Mouse (Mus musculus) stomach, embryonic 15.5 days (tissue): ENCODE data around the gene Tmc6. TPM values are rescaled to one million over a fixed set of nuclear protein-coding genes. Genes with fewer than 3 reads are reported as not detected.

ENCODE experiments used
- ATAC-seq: fragments of 200-750 bp; cut with Nextera tagmentation; 2 replicates; pipeline ENCODE4 v1.8.0; 2017; ENCODE audit warnings: low read depth, moderate number of reproducible peaks, moderate TSS enrichment; ENCODE audit not compliant: insufficient read depth, low FRiP score
- H3K27ac ChIP-seq: fragments of 300-500 bp; sonication (generic); 2 replicates; pipeline ENCODE4 v1.5.1; 2015; ENCODE audit warnings: mild to moderate bottlenecking, inconsistent platforms
- H3K27me3 ChIP-seq: fragments of 300-500 bp; sonication (generic); replicated peaks from 2 replicates; pipeline ENCODE4 v1.6.1; 2015; ENCODE audit warnings: inconsistent platforms
- H3K36me3 ChIP-seq: fragments of 300-500 bp; sonication (generic); 2 replicates; pipeline ENCODE4 v1.6.1; 2015; ENCODE audit warnings: inconsistent platforms
- H3K4me1 ChIP-seq: fragments of 300-500 bp; sonication (generic); 2 replicates; pipeline ENCODE4 v1.6.1; 2015; ENCODE audit warnings: inconsistent platforms
- H3K4me2 ChIP-seq: fragments of 300-500 bp; sonication (generic); 2 replicates; pipeline ENCODE4 v1.6.1; 2015; ENCODE audit warnings: mild to moderate bottlenecking, inconsistent platforms
- H3K4me3 ChIP-seq: fragments of 300-500 bp; sonication (generic); replicated peaks from 2 replicates; pipeline ENCODE4 v1.5.1; 2015; ENCODE audit warnings: inconsistent platforms
- H3K9ac ChIP-seq: fragments of 300-500 bp; sonication (generic); 2 replicates; pipeline ENCODE4 v1.6.1; 2015; ENCODE audit warnings: inconsistent platforms
- H3K9me3 ChIP-seq: fragments of 300-500 bp; sonication (generic); 2 replicates; pipeline ENCODE4 v1.6.1; 2016; ENCODE audit warnings: inconsistent platforms
- WGBS: fragments of 180-500 bp; shearing (Covaris S2); methylation state at CpG from one replicate; pipeline ENCODE4 v1.1.7; 2015; 5-methylcytosine and 5-hydroxymethylcytosine counted together
- polyA plus RNA-seq: library from polyadenylated mRNA; unstranded; fragments of >200 nt; fragmentation: Nextera tagmentation; extraction: Ambion mirVana; gene quantifications from 2 replicates; pipeline ENCODE4 v1.2.1, GENCODE M21; 2015

The Tmc6 gene
- polyA plus RNA-seq, 1 experiment from 2014 or later, result 28.3 TPM

DNA sequence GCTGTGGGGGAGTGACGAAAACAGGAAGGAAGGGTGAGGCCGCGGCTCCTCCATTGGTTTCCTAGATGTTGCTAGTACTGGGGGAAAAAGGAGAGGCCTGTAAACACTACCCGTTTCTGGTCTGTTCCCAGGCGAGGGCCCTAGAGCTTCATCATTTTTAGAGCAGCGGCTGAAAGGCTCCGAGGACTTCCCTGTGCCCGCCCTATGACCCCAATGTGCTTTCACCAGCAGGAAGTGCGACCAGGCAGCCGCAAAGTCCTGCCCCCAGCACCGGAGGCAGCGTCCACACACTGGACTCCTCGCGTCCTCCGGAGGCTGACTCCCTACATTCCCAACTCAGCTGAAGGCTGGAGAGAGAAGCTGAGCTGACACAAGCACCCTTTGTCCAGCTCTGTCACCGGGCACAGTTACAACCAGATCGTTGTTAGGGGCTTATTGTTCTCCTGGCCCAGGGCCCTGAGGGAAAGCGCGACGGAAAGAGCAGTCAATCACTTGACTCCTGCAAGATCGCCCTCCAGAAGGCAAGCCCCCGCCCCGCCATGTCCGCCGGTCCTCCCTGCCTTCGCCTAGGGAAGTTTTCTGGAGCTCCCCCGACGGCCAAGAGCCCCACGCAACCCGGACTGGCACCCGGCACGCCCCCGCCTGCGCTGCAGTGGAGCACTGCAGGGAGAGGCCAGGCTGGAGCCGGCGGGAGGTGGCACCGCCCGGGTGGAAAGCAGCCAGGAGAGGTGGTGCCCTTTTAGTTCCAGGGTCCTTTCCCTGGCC lies 2.4 kb downstream of the Tmc6 start:
- Histone ChIP-seq H3K27ac (peak overlapping the region; percentile 94), H3K9ac (peak overlapping the region; percentile 17), H3K4me1 (peaks cover 48% of the 10 kb centered on the region), H3K4me2 (peak overlapping the region; percentile 80), H3K36me3 (0 out of 2 replicates have a peak, but pooled peaks cover 4% of the 10 kb centered on the region), H3K4me3 (peak overlapping the region; percentile 47), H3K27me3 (no peaks in the 10 kb centered on the region), H3K9me3 (no peaks in the 10 kb centered on the region)
- WGBS, result 4% methylated on average over 38 of the region's 38 CpGs
- no peak; the same call in 1 of the 2 replicates for ATAC-seq

DNA sequence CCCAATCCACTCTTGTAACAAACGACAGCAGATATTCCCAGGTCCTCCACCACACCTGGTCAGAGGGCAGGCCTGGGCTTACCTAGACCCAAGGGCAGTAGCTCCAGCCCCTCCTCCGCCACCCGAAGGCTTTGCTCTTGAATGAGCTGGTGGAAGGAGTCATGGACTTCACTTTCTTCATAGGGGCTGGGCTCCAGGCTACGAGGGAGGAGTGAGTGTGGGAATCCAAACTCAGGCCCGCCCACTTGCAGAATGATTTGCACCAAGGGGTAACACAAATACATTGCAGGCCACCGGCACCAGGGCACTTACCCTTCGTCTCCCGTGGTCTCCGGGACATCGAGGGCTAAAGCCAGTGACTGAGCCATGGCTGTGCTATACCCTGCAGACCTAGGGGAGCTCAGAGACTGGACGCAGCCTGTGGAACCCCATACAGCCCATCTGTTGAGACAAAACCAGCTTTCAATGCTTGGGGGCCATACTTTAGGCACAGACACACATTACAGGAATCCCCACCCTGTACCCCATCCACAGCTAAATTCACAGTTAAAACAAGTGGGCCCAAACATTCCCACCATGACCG lies 3.1 kb downstream of the Tmc6 start:
- Histone ChIP-seq H3K9me3 (no peaks in the 10 kb centered on the region), H3K4me2 (peak overlapping the region; percentile 80), H3K27ac (peak overlapping the region; percentile 94), H3K27me3 (no peaks in the 10 kb centered on the region), H3K4me1 (peaks cover 48% of the 10 kb centered on the region), H3K9ac (peak overlapping the region; percentile 17; the same call in 1 of the 2 replicates), H3K4me3 (peak overlapping the region; percentile 47), H3K36me3 (0 out of 2 replicates have a peak, but pooled peaks cover 4% of the 10 kb centered on the region)
- ATAC-seq, result no peak
- WGBS, result 45% methylated on average over 12 of the region's 12 CpGs

DNA sequence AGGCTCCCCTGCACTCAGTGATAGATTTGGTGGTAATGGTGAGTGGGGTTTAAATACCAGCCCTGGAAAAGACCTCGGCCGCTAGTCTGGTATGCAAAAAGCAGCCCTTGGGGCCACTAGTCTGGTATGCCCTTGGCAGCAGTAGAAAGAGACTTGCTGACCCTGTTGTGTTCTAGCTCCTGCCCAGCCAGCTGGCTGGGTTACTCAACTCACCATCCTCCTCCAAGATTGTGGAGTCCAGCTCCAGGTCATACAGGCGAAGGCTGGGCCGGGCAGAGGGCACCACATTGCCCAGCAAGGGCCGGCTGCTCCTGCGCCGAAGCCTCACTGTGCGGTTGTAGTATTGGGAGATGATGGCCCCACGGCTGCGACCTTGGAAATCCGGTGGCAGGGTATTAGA lies 4.0 kb downstream of the Tmc6 start:
- 93% methylated on average over 11 of the region's 11 CpGs for WGBS
- peaks cover 43% of the 10 kb centered on the region for H3K4me1 ChIP-seq
- no peaks in the 10 kb centered on the region for H3K27me3 ChIP-seq
- H3K4me2 ChIP-seq, result 0 out of 2 replicates have a peak overlapping the region, but pooled peaks have one; percentile 80
- ATAC-seq, result no peak
- no peak overlapping the region for H3K9ac ChIP-seq
- no peak overlapping the region for H3K27ac ChIP-seq
- H3K36me3 ChIP-seq, result 0 out of 2 replicates have a peak, but pooled peaks cover 4% of the 10 kb centered on the region
- H3K9me3 ChIP-seq, result no peaks in the 10 kb centered on the region
- no peak overlapping the region for H3K4me3 ChIP-seq

DNA sequence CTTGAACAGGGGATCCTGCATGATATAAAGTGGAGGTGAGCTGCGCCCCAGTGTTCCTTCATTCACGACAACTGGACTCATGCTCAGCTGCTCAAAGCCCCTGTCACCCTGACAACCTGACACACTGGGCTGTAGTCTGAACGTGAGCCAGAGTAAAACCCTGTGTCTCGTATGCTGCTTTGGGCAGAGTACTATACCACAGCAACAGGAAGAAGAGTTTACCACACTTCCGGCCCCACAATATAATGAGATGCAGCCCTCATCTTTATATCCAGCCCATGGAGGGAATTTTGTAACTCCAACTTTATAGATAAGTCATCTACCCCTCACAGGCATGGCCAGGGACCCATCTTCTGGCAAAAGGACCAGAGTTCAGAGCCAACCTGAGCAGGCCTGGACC lies 4.9 kb downstream of the Tmc6 start:
- no peaks in the 10 kb centered on the region for H3K9me3 ChIP-seq
- no peak overlapping the region for H3K4me3 ChIP-seq
- H3K36me3 ChIP-seq, result 0 out of 2 replicates have a peak, but pooled peaks cover 4% of the 10 kb centered on the region
- 87% methylated on average over 5 of the region's 5 CpGs for whole genome bisulfite sequencing
- no peak overlapping the region for H3K4me2 ChIP-seq
- H3K9ac ChIP-seq, result no peak overlapping the region
- H3K27ac ChIP-seq, result no peak overlapping the region
- no peaks in the 10 kb centered on the region for H3K27me3 ChIP-seq
- H3K4me1 ChIP-seq, result peaks cover 36% of the 10 kb centered on the region
- no peak for ATAC-seq

DNA sequence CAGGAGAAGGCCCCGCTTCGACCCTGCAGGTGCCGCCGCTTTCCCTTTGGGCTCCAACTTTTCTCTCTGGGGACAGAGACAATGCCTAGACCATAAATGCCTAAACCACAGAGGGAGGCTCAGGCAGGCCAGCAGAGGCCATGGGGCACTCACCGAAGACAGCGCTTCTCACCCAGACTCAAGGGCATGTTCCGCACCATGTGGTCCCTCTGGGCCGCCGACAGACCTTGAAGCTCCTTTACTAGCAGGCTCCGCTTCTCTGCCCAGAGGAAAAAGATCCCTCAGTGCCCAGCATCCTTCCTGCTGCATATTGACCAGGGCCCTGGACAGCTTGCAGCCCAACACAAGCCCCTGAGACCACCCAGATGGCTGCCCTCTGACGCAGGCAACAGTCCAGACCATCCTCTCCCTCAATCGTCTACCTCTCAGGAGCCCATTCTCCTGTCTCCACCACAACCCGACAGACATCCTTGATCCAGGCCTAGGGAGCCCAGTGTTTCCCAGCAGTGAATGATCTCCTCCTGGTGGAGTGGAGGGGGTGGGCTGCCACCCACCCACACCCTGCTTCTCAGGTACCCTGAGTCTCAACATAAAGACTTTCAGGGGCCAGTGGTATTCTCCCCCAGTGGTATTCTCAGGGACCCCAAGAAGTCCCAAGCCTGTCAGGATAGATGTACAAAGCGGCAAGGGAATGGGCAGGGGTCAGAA lies 5.8 kb downstream of the Tmc6 start:
- Histone ChIP-seq H3K4me2 (no peak overlapping the region), H3K9ac (no peak overlapping the region), H3K27me3 (no peaks in the 10 kb centered on the region), H3K4me3 (no peak overlapping the region), H3K9me3 (no peaks in the 10 kb centered on the region), H3K36me3 (0 out of 2 replicates have a peak, but pooled peaks cover 4% of the 10 kb centered on the region), H3K27ac (no peak overlapping the region), H3K4me1 (peaks cover 28% of the 10 kb centered on the region)
- ATAC-seq, result no peak
- 91% methylated on average over 14 of the region's 14 CpGs for WGBS

DNA sequence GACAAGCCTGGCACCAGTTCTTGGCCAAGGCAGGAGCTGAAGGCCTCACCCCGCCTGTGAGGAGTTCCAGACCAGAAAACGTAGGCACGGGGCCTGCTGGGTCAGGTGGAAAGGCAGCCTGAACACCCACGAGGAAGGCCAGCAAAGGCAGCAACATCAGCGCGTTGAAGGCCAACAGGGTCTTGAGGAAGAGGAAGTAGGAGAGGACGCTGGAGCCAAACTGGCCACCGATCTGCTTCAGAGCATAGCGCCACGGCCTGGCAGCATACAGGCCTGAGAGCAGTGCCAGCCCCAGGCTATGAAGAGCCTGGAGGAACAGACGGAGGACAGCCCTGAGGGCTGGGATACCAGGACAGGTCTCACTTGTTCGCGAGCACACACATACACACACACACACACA lies 6.5 kb downstream of the Tmc6 start:
- 0 out of 2 replicates have a peak, but pooled peaks cover 4% of the 10 kb centered on the region for H3K36me3 ChIP-seq
- H3K27ac ChIP-seq, result no peak overlapping the region
- H3K9me3 ChIP-seq, result no peaks in the 10 kb centered on the region
- WGBS, result 91% methylated on average over 11 of the region's 13 CpGs
- peaks cover 21% of the 10 kb centered on the region for H3K4me1 ChIP-seq
- no peak overlapping the region for H3K4me3 ChIP-seq
- H3K4me2 ChIP-seq, result no peak overlapping the region
- no peak overlapping the region for H3K9ac ChIP-seq
- H3K27me3 ChIP-seq, result no peaks in the 10 kb centered on the region
- no peak for ATAC-seq

DNA sequence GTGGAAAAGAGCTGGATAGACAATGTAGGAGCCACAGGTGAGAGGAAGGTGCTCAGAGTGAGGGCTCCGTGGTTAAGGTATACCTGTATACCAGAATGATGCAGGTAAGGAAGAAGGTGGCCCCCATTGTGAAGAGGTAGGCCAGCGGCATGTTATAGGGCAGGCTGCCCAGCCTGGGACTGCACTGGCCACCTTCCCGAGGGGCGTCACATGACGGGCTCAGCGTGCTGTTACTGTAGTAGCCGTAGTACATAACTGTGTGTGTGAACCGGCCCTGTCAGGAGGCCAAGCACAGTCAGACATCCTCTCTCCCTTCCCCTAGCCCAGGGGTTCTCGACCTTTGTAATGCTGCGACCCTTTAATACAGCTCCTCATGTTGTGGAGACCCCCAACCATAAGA lies 7.1 kb downstream of the Tmc6 start:
- Histone ChIP-seq H3K4me3 (no peak overlapping the region), H3K4me1 (peaks cover 14% of the 10 kb centered on the region), H3K27me3 (no peaks in the 10 kb centered on the region), H3K36me3 (0 out of 2 replicates have a peak, but pooled peaks cover 4% of the 10 kb centered on the region), H3K9me3 (no peaks in the 10 kb centered on the region), H3K9ac (no peak overlapping the region), H3K4me2 (no peak overlapping the region), H3K27ac (no peak overlapping the region)
- WGBS, result 92% methylated on average over 10 of the region's 10 CpGs
- ATAC-seq, result no peak

DNA sequence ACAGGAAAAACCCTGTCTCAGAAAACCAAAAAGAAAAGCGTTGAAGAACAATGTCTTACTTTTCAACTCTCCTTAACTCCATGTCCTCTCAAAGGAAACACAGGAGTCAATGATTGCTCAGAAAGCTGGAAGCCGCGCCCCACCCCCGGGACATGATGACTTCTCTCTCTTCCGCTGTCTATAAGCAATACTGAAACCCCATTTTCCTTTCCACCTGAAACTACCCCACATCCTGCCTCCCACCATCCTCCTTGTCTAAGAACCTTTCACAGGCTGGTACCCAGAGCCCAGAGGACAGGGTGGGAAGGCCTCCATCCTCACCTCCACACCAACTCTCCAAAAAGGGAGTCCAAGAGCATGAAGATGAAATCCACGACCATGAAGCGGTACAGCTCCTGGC lies 9.6 kb downstream of the Tmc6 start:
- Histone ChIP-seq H3K36me3 (0 out of 2 replicates have a peak, but pooled peaks cover 4% of the 10 kb centered on the region), H3K27ac (no peak overlapping the region), H3K9ac (no peak overlapping the region), H3K27me3 (no peaks in the 10 kb centered on the region), H3K4me1 (peaks cover 5% of the 10 kb centered on the region), H3K9me3 (no peaks in the 10 kb centered on the region), H3K4me3 (no peak overlapping the region), H3K4me2 (no peak overlapping the region)
- ATAC-seq, result no peak
- WGBS, result 90% methylated on average over 7 of the region's 7 CpGs

DNA sequence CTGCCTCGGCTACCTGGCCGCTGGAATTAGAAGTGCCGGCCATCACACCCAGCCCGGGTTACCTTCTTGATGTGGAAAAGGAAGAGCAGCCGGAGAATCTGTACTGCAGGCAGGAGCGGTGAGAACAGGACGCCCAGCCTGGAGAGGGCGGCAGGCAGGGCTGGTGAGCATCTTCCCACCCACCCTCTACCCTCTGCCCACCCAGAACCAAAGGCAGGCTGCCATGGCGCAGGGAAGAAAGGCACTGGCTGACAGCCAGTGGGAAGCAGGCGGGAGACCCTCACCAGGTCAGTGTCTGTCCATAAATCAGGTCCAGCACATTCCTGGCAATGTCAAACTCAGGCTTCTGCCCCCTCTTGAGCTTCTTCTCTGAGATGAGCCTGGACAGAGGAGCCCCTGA lies 11.6 kb downstream of the Tmc6 start:
- H3K4me3 ChIP-seq, result no peak overlapping the region
- 0 out of 2 replicates have a peak, but pooled peaks cover 4% of the 10 kb centered on the region for H3K36me3 ChIP-seq
- H3K4me1 ChIP-seq, result peaks cover 8% of the 10 kb centered on the region
- no peaks in the 10 kb centered on the region for H3K9me3 ChIP-seq
- no peaks in the 10 kb centered on the region for H3K27me3 ChIP-seq
- no peak overlapping the region for H3K9ac ChIP-seq
- no peak overlapping the region for H3K27ac ChIP-seq
- ATAC-seq, result no peak; the same call in 1 of the 2 replicates
- no peak overlapping the region for H3K4me2 ChIP-seq
- 77% methylated on average over 10 of the region's 10 CpGs for WGBS

DNA sequence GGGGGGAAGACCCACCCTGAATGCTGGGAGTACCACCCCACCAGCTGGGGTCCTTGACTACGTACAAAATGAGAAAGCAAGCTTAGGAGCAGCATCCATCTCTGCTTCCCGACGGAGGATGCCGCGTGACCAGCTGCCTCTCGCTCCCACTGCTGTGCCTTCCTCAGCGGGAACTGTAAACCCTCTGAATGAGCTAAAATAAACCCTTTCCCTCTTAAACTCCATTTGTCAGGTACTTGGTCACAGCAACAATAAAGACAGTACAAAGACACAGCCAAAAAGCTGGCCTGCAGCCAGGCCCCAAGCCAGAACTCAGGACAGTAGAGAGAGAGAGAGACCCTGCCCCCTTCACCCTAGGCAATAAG lies 12.3 kb downstream of the Tmc6 start:
- H3K4me2 ChIP-seq, result no peak overlapping the region
- ATAC-seq, result no peak
- peaks cover 7% of the 10 kb centered on the region for H3K36me3 ChIP-seq
- no peak overlapping the region for H3K9ac ChIP-seq
- WGBS, result 76% methylated on average over 7 of the region's 7 CpGs
- no peak overlapping the region for H3K27ac ChIP-seq
- no peaks in the 10 kb centered on the region for H3K27me3 ChIP-seq
- peaks cover 8% of the 10 kb centered on the region for H3K4me1 ChIP-seq
- no peak overlapping the region for H3K4me3 ChIP-seq
- H3K9me3 ChIP-seq, result no peaks in the 10 kb centered on the region

DNA sequence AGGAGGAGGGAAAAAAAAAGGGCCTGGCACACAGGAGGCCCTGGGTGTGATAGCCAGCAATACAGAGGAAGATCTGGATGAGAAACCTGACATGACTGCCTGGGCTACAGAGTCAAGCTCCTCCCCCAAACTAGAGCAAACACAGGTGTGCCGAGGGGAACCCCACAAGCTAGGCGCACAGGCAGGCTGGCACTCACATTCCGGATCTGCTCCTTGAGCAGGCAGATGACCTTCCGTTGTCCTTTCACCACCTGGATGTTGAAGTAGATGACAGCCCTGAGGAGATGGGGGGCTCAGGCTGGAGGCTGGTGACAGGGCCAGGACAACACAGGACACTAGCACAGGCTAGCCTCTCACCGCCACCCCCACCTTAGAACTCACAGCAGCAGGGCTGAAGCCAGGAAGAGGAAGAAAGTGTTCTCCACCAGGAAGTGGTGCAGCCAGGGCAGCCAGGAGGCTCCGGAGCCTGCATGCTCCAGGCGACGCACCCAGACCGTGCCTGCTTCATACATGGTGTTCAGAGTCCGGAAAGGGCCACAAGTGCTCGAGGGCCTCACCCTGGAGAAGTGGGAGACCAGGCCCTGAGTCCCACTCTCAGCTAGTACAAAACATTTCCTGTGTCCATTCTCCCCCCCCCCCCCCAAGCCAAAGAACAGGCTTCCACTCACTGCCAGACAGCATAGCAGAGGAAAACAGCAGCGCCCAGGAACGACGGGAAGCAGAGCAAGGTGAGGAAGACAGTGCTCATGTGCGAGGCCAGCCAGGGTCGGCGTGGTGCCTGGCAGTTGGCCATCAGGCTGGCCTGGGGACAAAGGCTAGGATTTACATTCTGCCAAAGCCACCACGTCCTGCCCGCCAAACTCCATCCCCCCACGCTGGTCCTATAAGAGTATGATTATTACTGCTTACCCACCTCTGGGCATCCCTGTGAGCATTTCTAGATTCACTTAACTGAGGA lies 13.0 kb downstream of the Tmc6 start:
- H3K9ac ChIP-seq, result no peak overlapping the region
- WGBS, result 72% methylated on average over 20 of the region's 20 CpGs
- H3K27me3 ChIP-seq, result no peaks in the 10 kb centered on the region
- no peak for ATAC-seq
- peaks cover 10% of the 10 kb centered on the region for H3K36me3 ChIP-seq
- H3K4me2 ChIP-seq, result no peak overlapping the region
- no peak overlapping the region for H3K4me3 ChIP-seq
- H3K4me1 ChIP-seq, result peaks cover 8% of the 10 kb centered on the region
- H3K9me3 ChIP-seq, result no peaks in the 10 kb centered on the region
- no peak overlapping the region for H3K27ac ChIP-seq
